Mouse (Mus musculus): ENCODE measurements around the gene Gjb3. TPM values are rescaled to one million over a fixed set of nuclear protein-coding genes. Genes with fewer than 3 reads are reported as not detected.

Gjb3 gene
- polyA plus RNA-seq, 1 experiment from 2014 or later: 15.1 TPM

- ATAC-seq (ENCODE audit: low FRiP score, low TSS enrichment) (peak; percentile 82), DNase-seq (ENCODE audit: low spot score) (peak; percentile 86)
- 4% methylated on average over 6 of the region's 6 CpGs for WGBS
- H3K36me3 ChIP-seq (ENCODE audit: control insufficient read depth, insufficient read depth, low read length): no peaks in the 10 kb centered on the region
- H3K27ac ChIP-seq (replicated peaks): no peak overlapping the region
- no peak overlapping the region for H3K4me3 ChIP-seq (ENCODE audit: low read depth, low read length)
- H3K9ac ChIP-seq (ENCODE audit: low read length): no peak overlapping the region
- no peaks in the 10 kb centered on the region for H3K9me3 ChIP-seq (ENCODE audit: control insufficient read depth, low read length)
- peaks cover 2% of the 10 kb centered on the region; the same call in 1 of the 2 replicates for H3K27me3 ChIP-seq (ENCODE audit: control insufficient read depth, insufficient read depth, low read length)
- no peak overlapping the region for H3K4me2 ChIP-seq (replicated peaks; ENCODE audit: low read depth)
- no peaks in the 10 kb centered on the region for H3K4me1 ChIP-seq (replicated peaks; ENCODE audit: control insufficient read depth, insufficient read depth)
- TF ChIP-seq EP300 (optimal IDR thresholded peaks at IDR 0.05) (no peak), CTCF (IDR thresholded peaks at IDR 0.05; ENCODE audit: low read depth) (peak; percentile 88)
These were observed 5.9 kb downstream of the Gjb3 start for GRCm38 (mm10) chr4:127324759-127325158.

- Histone ChIP-seq H3K27ac (replicated peaks) (no peak overlapping the region), H3K4me1 (replicated peaks; ENCODE audit: control insufficient read depth, insufficient read depth) (no peaks in the 10 kb centered on the region), H3K4me2 (replicated peaks; ENCODE audit: low read depth) (no peak overlapping the region), H3K36me3 (ENCODE audit: control insufficient read depth, insufficient read depth, low read length) (no peaks in the 10 kb centered on the region), H3K27me3 (ENCODE audit: control insufficient read depth, insufficient read depth, low read length) (no peaks in the 10 kb centered on the region), H3K9ac (ENCODE audit: low read length) (no peak overlapping the region), H3K9me3 (ENCODE audit: control insufficient read depth, low read length) (no peaks in the 10 kb centered on the region), H3K4me3 (ENCODE audit: low read depth, low read length) (no peak overlapping the region)
- DNase-seq (ENCODE audit: low spot score) (no peak), ATAC-seq (ENCODE audit: low FRiP score, low TSS enrichment) (no peak)
- 66% methylated on average over 10 of the region's 10 CpGs for WGBS
- TF ChIP-seq CTCF (IDR thresholded peaks at IDR 0.05; ENCODE audit: low read depth) (no peak), EP300 (optimal IDR thresholded peaks at IDR 0.05) (no peak)
These were observed 6.3 kb downstream of the Gjb3 start for GRCm38 (mm10) chr4:127324296-127324695.

GRCm38 (mm10) chr4:127323651-127324050, 7.0 kb downstream of the Gjb3 start:
- Histone ChIP-seq H3K27ac (replicated peaks) (no peak overlapping the region), H3K9ac (ENCODE audit: low read length) (no peak overlapping the region), H3K27me3 (ENCODE audit: control insufficient read depth, insufficient read depth, low read length) (no peaks in the 10 kb centered on the region), H3K9me3 (ENCODE audit: control insufficient read depth, low read length) (no peaks in the 10 kb centered on the region), H3K36me3 (ENCODE audit: control insufficient read depth, insufficient read depth, low read length) (no peaks in the 10 kb centered on the region), H3K4me2 (replicated peaks; ENCODE audit: low read depth) (no peak overlapping the region), H3K4me3 (ENCODE audit: low read depth, low read length) (no peak overlapping the region), H3K4me1 (replicated peaks; ENCODE audit: control insufficient read depth, insufficient read depth) (no peaks in the 10 kb centered on the region)
- DNase-seq (ENCODE audit: low spot score): no peak
- WGBS: 62% methylated on average over 3 of the region's 3 CpGs
- TF ChIP-seq CTCF (IDR thresholded peaks at IDR 0.05; ENCODE audit: low read depth) (no peak), EP300 (optimal IDR thresholded peaks at IDR 0.05) (no peak)
- no peak for ATAC-seq (ENCODE audit: low FRiP score, low TSS enrichment)

GRCm38 (mm10) chr4:127319613-127320012, 11.0 kb downstream of the Gjb3 start:
- peak; percentile 54 for DNase-seq (ENCODE audit: low spot score)
- no peaks in the 10 kb centered on the region for H3K36me3 ChIP-seq (ENCODE audit: control insufficient read depth, insufficient read depth, low read length)
- no peak for TF ChIP-seq EP300 (optimal IDR thresholded peaks at IDR 0.05)
- peak; percentile 92 for TF ChIP-seq CTCF (IDR thresholded peaks at IDR 0.05; ENCODE audit: low read depth)
- H3K27me3 ChIP-seq (ENCODE audit: control insufficient read depth, insufficient read depth, low read length): no peaks in the 10 kb centered on the region
- H3K4me1 ChIP-seq (replicated peaks; ENCODE audit: control insufficient read depth, insufficient read depth): no peaks in the 10 kb centered on the region
- H3K4me2 ChIP-seq (replicated peaks; ENCODE audit: low read depth): no peak overlapping the region
- H3K9ac ChIP-seq (ENCODE audit: low read length): no peak overlapping the region
- no peak overlapping the region for H3K27ac ChIP-seq (replicated peaks)
- no peak overlapping the region for H3K4me3 ChIP-seq (ENCODE audit: low read depth, low read length)
- WGBS: 0% methylated on average over 3 of the region's 3 CpGs
- H3K9me3 ChIP-seq (ENCODE audit: control insufficient read depth, low read length): no peaks in the 10 kb centered on the region
- ATAC-seq (ENCODE audit: low FRiP score, low TSS enrichment): peak; percentile 38; the same call in 1 of the 2 replicates

GRCm38 (mm10) chr4:127317143-127317542, 13.5 kb downstream of the Gjb3 start:
- no peak for DNase-seq (ENCODE audit: low spot score)
- no peak for ATAC-seq (ENCODE audit: low FRiP score, low TSS enrichment)
- no peak overlapping the region for H3K27ac ChIP-seq (replicated peaks)
- no peaks in the 10 kb centered on the region for H3K4me1 ChIP-seq (replicated peaks; ENCODE audit: control insufficient read depth, insufficient read depth)
- no peak overlapping the region for H3K9ac ChIP-seq (ENCODE audit: low read length)
- no peaks in the 10 kb centered on the region for H3K27me3 ChIP-seq (ENCODE audit: control insufficient read depth, insufficient read depth, low read length)
- no peaks in the 10 kb centered on the region for H3K9me3 ChIP-seq (ENCODE audit: control insufficient read depth, low read length)
- 50% methylated on average over 4 of the region's 4 CpGs for WGBS
- H3K4me2 ChIP-seq (replicated peaks; ENCODE audit: low read depth): no peak overlapping the region
- no peak overlapping the region for H3K4me3 ChIP-seq (ENCODE audit: low read depth, low read length)
- TF ChIP-seq EP300 (optimal IDR thresholded peaks at IDR 0.05) (no peak), CTCF (IDR thresholded peaks at IDR 0.05; ENCODE audit: low read depth) (peak; percentile 36)
- no peaks in the 10 kb centered on the region for H3K36me3 ChIP-seq (ENCODE audit: control insufficient read depth, insufficient read depth, low read length)

- no peak for DNase-seq (ENCODE audit: low spot score)
- Histone ChIP-seq H3K36me3 (ENCODE audit: control insufficient read depth, insufficient read depth, low read length) (no peaks in the 10 kb centered on the region), H3K9ac (ENCODE audit: low read length) (no peak overlapping the region), H3K27ac (replicated peaks) (no peak overlapping the region), H3K4me2 (replicated peaks; ENCODE audit: low read depth) (no peak overlapping the region), H3K9me3 (ENCODE audit: control insufficient read depth, low read length) (no peaks in the 10 kb centered on the region), H3K4me1 (replicated peaks; ENCODE audit: control insufficient read depth, insufficient read depth) (no peaks in the 10 kb centered on the region), H3K27me3 (ENCODE audit: control insufficient read depth, insufficient read depth, low read length) (no peaks in the 10 kb centered on the region), H3K4me3 (ENCODE audit: low read depth, low read length) (no peak overlapping the region)
- WGBS: 76% methylated on average over 8 of the region's 8 CpGs
- TF ChIP-seq EP300 (optimal IDR thresholded peaks at IDR 0.05): no peak
- TF ChIP-seq CTCF (IDR thresholded peaks at IDR 0.05; ENCODE audit: low read depth): no peak
- no peak for ATAC-seq (ENCODE audit: low FRiP score, low TSS enrichment)
These were observed 14.9 kb downstream of the Gjb3 start for GRCm38 (mm10) chr4:127315753-127316152.

Measured in stomach, postnatal 0 days (tissue).